Mouse (Mus musculus) activated CD4-positive, CD25-positive, alpha-beta regulatory T cell, adult 4 months (primary cell): ENCODE measurements around the gene Pfkfb4. TPM values are rescaled to one million over a fixed set of nuclear protein-coding genes. Genes with fewer than 3 reads are reported as not detected.

Source experiments
- ATAC-seq: one replicate; pipeline ENCODE4 v1.8.0; 2017
- polyA plus RNA-seq, 2 experiments: library from polyadenylated mRNA; unstranded; fragments of 100-300 nt; shearing (Covaris generic); gene quantifications; one replicate each; pipeline ENCODE4 v1.2.1; 2017

Gene Pfkfb4
- polyA plus RNA-seq, 2 experiments from 2014 or later, result 2.2 to 2.5 TPM

DNA sequence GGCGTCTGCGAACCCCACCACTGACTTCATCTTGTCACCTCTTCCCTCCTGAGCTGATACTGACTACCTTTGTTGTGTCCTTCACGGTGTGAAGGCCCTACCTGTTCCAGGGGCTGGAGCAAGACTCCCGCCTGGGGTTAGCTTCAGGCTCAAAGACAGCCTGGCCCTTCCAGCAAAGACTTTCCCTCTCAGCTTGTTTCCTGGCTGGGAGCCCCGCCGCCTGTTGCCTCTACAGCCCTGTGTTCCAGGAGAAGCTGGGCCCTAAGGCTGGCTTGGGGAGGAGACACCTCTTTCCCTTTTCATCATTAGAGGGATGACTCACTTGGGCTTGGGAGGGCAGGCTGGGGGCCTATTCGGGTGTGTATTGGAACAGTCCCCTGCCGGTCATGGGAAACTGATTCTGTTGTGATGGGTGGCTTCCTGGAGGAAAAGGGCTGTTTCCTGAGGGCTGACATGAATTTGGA is 47.4 kb downstream of the Pfkfb4 start:
- peak; percentile 14 for ATAC-seq

DNA sequence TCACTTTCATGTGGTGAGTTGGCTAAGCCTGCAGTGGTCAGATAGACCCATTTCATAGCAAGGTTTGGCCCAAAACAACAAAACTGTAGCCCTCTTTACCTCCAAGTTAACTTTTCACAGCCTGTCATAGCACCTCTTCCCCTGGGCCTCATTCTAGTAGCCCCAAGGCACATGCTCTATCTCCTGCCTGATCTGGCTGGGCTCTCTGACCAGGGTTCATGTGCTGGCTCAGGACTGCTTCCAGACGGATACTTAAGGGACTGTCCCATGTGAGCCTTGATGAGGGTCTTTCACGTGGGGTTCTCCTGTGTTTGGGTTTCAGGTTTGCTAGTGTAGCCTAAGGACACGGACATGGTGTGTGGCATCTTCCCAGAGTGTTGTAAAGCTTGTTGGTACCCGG is 48.1 kb downstream of the Pfkfb4 start:
- no peak for ATAC-seq

- no peak for ATAC-seq
Observed at GRCm38 (mm10) chr9:109040216-109040615, 48.6 kb downstream of the Pfkfb4 start.

- ATAC-seq, result no peak
Observed at GRCm38 (mm10) chr9:109040906-109041305, 49.3 kb downstream of the Pfkfb4 start.

GRCm38 (mm10) chr9:109041351-109041750 is 49.8 kb downstream of the Pfkfb4 start:
- ATAC-seq, result no peak

DNA sequence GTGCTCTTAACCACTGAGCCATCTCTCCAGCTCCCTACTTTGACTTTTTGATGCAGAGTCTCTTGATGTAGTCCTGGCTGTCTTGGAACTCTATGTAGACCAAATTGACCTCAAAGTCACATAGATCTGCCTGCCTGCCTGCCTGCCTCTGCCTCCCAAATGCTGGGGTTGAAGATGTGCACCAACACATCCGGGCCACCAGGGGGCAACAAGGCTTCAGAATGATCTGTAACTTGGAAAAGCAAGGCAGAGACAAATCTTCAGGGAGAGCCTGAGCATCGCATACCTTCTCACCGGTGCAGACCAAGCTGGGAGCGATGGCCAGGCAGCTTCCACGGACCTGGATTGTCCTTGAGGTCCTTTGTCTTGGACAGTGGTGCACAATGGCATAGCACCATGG is 54.7 kb downstream of the Pfkfb4 start:
- peak; percentile 18 for ATAC-seq

- ATAC-seq, result no peak
Observed at GRCm38 (mm10) chr9:109049316-109049715, 57.7 kb downstream of the Pfkfb4 start.

DNA sequence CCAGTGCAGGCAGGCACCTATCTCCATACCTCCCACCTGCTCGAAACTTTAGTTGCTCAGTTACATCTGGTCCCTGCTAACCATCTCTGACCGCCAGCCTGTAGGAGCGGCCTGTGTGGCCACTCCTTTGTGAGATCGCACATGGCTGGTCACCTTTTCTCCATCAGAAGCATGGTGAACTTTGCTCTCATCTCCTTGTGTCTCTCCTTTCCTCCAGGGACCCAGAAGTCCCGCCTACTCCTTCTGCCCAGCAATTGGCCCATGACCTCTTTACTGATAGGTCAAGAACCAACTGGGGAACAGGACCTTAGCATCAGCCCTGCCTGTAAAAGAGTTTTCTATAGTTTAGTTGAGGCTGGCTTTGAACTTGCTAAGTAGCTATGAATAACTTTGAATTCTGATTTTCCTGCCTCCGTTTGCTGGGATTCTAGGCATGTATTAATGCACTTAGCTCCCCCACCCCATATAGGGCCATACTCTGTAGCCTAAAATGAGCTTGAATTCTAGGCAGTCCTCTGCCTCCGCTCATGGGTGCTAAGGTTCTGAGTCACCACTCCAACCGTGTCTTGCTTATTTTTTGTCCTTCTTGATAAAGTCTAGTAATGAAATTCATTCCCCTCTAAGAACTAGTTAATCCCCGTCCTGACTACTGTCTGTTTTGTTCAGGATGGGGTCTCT is 58.6 kb downstream of the Pfkfb4 start:
- no peak for ATAC-seq

DNA sequence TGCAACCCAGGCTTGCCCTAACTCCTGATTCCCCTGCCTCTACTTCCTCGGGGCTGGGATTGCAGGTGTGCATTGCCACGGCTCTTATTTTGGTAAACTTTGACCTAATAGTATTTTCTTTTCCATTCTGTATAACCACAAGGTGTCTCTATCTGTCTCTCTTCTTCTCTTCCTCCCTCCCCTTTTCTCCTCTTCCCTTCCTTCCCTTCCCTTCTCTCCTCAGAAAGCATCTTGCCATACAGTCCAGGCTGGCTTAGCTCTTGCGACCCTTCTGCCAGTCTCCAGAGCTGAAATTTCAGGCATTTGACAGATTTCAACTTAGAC is 59.1 kb downstream of the Pfkfb4 start:
- no peak for ATAC-seq

DNA sequence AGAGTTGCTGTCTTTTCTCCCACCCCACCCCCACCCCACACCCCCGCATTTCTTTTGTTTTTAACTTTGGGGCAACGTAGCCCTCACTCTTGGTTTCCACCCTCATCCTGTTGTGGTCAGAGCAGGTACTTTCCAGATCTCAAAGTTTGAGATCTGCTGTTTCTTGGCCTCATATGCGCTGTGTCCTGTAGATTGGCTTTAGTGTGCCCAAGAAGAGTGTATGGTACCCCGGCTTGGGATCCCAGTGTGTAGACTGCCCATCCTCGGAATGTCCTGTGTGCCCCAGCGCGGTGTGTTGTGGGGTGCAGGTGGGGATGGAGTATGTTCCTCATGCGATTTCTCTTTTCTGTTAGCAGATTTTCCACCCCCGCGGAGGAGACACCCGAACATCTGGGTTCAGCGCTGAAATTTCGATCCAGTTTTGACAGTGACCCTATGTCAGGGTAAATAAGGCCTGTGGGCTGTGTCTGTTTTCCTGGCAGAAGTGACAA is 59.5 kb downstream of the Pfkfb4 start:
- ATAC-seq, result peak; percentile 50

- peak; percentile 47 for ATAC-seq
Observed at GRCm38 (mm10) chr9:109051651-109052489, 60.3 kb downstream of the Pfkfb4 start.

DNA sequence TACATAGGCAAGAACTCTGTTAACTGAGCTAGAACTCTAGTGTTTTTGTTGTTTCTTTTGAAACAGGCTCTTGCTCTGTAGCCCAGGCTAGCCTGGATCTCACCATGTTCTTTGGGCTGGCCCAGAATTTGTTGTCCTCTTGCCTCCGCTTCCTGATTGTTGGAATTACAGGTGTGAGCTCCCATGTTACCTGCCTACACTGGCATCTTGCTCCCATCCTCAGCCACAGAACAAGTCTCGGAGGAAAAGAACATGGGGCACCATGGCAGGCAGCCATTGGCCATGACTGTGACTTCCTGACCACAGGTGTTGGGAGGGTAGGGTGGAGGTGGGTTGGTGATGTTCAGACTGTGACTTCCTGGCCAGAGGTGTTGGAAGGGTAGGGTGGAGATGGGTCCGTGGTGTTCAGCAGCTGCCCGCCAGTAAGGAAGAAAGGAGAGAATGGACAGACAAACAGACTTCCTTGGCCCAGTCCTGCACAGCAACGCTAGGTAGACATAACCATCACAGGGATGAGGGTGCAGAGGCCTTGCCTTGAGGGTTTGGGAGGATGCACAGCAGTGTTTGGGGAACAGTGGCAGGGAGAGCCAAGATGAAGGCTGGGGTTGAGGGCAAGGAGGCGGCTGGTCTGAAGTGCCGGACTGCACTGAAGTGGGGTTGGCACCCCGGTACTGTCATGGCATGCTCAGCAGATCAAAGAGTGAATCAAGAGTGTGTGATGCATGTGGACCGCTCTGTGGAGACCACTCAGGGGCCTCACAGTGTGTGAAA is 61.1 kb downstream of the Pfkfb4 start:
- ATAC-seq, result peak; percentile 31

DNA sequence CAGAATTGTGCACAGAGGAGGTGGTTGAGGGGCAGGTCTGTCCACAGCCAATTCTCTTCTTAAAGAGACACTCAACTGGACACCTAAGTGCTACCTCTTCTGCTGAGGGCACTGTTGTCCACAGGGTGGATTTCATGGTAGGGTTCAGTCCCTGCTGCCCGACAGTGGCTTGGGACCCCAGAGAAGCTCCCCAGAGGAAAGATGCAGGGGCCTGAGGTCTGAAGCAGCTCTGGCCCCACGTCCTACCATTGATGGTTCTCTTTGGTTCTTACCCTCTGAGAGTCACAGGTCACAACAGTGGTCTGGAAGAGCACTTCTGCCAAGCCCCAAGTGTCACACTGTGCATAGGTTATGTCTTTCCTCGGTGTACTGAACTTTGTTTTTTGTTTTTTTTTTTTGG is 61.8 kb downstream of the Pfkfb4 start:
- ATAC-seq, result no peak

GRCm38 (mm10) chr9:109053851-109054250 is 62.3 kb downstream of the Pfkfb4 start:
- ATAC-seq, result no peak

GRCm38 (mm10) chr9:109054712-109055111 is 63.1 kb downstream of the Pfkfb4 start:
- ATAC-seq, result peak; percentile 23

GRCm38 (mm10) chr9:109055271-109056030 is 63.9 kb downstream of the Pfkfb4 start:
- no peak for ATAC-seq

DNA sequence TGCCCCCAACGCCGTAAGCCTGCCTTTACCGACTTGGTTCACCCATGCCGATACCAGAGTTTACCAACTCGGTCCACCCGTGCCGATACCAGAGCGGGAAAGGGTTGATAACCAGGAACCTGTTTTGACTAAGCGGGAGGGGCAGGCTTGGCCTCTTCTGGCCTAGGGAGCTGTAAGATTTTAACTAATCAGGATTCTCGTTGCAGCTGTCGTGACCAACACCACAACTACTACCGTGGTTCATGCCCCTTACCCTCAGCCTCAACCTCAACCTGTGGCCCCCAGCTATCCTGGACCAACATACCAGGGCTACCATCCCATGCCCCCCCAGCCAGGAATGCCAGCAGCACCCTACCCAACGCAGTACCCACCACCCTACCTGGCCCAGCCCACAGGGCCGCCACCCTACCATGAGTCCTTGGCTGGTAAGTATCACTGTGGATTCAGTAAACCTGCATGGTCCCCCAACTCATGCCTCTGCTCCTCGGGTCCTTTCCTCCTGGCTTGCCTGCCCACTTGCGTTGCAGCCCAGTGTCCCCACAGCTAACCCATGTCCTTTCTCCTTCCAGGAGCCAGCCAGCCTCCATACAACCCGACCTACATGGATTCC is 64.6 kb downstream of the Pfkfb4 start:
- ATAC-seq, result no peak

GRCm38 (mm10) chr9:109056916-109057315 is 65.3 kb downstream of the Pfkfb4 start:
- ATAC-seq, result no peak

DNA sequence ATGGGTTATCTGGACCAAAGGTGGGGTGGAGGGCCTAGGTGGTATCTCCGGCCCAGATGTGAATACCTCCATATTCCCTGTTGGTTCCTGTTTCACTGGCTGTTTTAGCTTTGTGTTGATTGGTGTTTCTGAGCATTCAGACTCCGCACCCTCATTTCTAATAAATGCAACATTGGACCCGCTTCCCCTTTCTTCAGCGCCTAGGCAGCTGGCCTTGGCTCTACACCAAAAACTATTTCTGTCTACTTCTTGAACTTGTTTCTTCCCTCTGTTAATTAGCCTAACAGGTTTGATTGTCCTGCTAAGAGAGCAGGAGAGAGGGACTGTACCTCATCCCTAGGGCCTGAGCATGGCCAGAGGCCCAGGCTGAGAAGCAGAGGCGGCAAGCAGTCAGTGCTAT is 66.0 kb downstream of the Pfkfb4 start:
- ATAC-seq, result no peak

- no peak for ATAC-seq
Observed at GRCm38 (mm10) chr9:109058006-109058765, 66.6 kb downstream of the Pfkfb4 start.
